Mouse (Mus musculus): ENCODE results near the gene Rpl31. TPM values are rescaled to one million over a fixed set of nuclear protein-coding genes. Genes with fewer than 3 reads are reported as not detected.

The Rpl31 gene
- polyA plus RNA-seq, 1 experiment from 2014 or later, result 371 TPM

GRCm38 (mm10) chr1:39408668-39409067 is 41.0 kb downstream of the Rpl31 start:
- Histone ChIP-seq H3K4me2 (replicated peaks) (no peak overlapping the region), H3K27ac (replicated peaks) (no peak overlapping the region), H3K4me3 (no peak overlapping the region), H3K9me3 (no peaks in the 10 kb centered on the region), H3K9ac (replicated peaks) (no peak overlapping the region), H3K4me1 (no peaks in the 10 kb centered on the region), H3K27me3 (no peaks in the 10 kb centered on the region), H3K36me3 (no peaks in the 10 kb centered on the region)
- 74% methylated on average over 7 of the region's 7 CpGs for WGBS
- ATAC-seq (ENCODE audit: low FRiP score, low read depth), result no peak

GRCm38 (mm10) chr1:39410085-39410821 is 42.6 kb downstream of the Rpl31 start:
- H3K4me2 ChIP-seq (replicated peaks), result no peak overlapping the region
- H3K36me3 ChIP-seq, result no peaks in the 10 kb centered on the region
- no peak overlapping the region for H3K27ac ChIP-seq (replicated peaks)
- H3K9me3 ChIP-seq, result no peaks in the 10 kb centered on the region
- H3K9ac ChIP-seq (replicated peaks), result no peak overlapping the region
- H3K27me3 ChIP-seq, result no peaks in the 10 kb centered on the region
- H3K4me1 ChIP-seq, result no peaks in the 10 kb centered on the region
- H3K4me3 ChIP-seq, result no peak overlapping the region
- ATAC-seq (ENCODE audit: low FRiP score, low read depth), result no peak
- 88% methylated on average over 19 of the region's 19 CpGs for WGBS

- 51% methylated on average over 12 of the region's 12 CpGs for WGBS
- H3K36me3 ChIP-seq, result no peaks in the 10 kb centered on the region
- no peak overlapping the region for H3K9ac ChIP-seq (replicated peaks)
- H3K4me3 ChIP-seq, result no peak overlapping the region
- H3K27me3 ChIP-seq, result no peaks in the 10 kb centered on the region
- H3K27ac ChIP-seq (replicated peaks), result no peak overlapping the region
- H3K4me2 ChIP-seq (replicated peaks), result no peak overlapping the region
- peaks cover 4% of the 10 kb centered on the region; the same call in 1 of the 2 replicates for H3K4me1 ChIP-seq
- H3K9me3 ChIP-seq, result no peaks in the 10 kb centered on the region
- no peak for ATAC-seq (ENCODE audit: low FRiP score, low read depth)
Observed at GRCm38 (mm10) chr1:39417817-39418216, 50.2 kb downstream of the Rpl31 start.

- Histone ChIP-seq H3K9ac (replicated peaks) (no peak overlapping the region), H3K4me1 (peaks cover 4% of the 10 kb centered on the region; the same call in 1 of the 2 replicates), H3K36me3 (no peaks in the 10 kb centered on the region), H3K4me2 (replicated peaks) (no peak overlapping the region), H3K27me3 (no peaks in the 10 kb centered on the region), H3K9me3 (no peaks in the 10 kb centered on the region), H3K27ac (replicated peaks) (no peak overlapping the region), H3K4me3 (no peak overlapping the region)
- ATAC-seq (ENCODE audit: low FRiP score, low read depth), result no peak
- WGBS, result 82% methylated on average over 9 of the region's 9 CpGs
Observed at GRCm38 (mm10) chr1:39418852-39419251, 51.2 kb downstream of the Rpl31 start.

GRCm38 (mm10) chr1:39420987-39421386 is 53.3 kb downstream of the Rpl31 start:
- no peaks in the 10 kb centered on the region for H3K9me3 ChIP-seq
- H3K4me3 ChIP-seq, result no peak overlapping the region
- peaks cover 4% of the 10 kb centered on the region; the same call in 1 of the 2 replicates for H3K4me1 ChIP-seq
- no peaks in the 10 kb centered on the region for H3K36me3 ChIP-seq
- H3K4me2 ChIP-seq (replicated peaks), result no peak overlapping the region
- no peak overlapping the region for H3K9ac ChIP-seq (replicated peaks)
- H3K27ac ChIP-seq (replicated peaks), result no peak overlapping the region
- no peaks in the 10 kb centered on the region for H3K27me3 ChIP-seq
- no peak for ATAC-seq (ENCODE audit: low FRiP score, low read depth)
- WGBS, result 95% methylated on average over 6 of the region's 6 CpGs

Other genes starting within 250 kb of the Rpl31 start
- 0.59 TPM in 1 of 2 replicates, not detected in the other for gene Npas2, start 174.1 kb upstream of the Rpl31 start, polyA plus RNA-seq (2016; fragmentation: Nextera tagmentation; extraction: Ambion mirVana)
- gene Tbc1d8, start 110.9 kb downstream of the Rpl31 start, polyA plus RNA-seq (2016; fragmentation: Nextera tagmentation; extraction: Ambion mirVana), result 7.8 and 8.4 TPM in 2 replicates
- 24.7 and 28.0 TPM in 2 replicates for gene Cnot11, start 167.2 kb downstream of the Rpl31 start, polyA plus RNA-seq (2016; fragmentation: Nextera tagmentation; extraction: Ambion mirVana)
- 28.2 and 30.7 TPM in 2 replicates for gene Rnf149, start 209.6 kb downstream of the Rpl31 start, polyA plus RNA-seq (2016; fragmentation: Nextera tagmentation; extraction: Ambion mirVana)